Mouse (Mus musculus) hematopoietic stem cell, adult 5-6 weeks (primary cell): ENCODE data around the gene Mlc1. TPM values are rescaled to one million over a fixed set of nuclear protein-coding genes. Genes with fewer than 3 reads are reported as not detected.

Source experiments
- total RNA-seq: library from RNA; stranded (forward); fragments of 172-1452, 232-1000 nt; gene quantifications from 2 replicates; pipeline ENCODE4 v1.2.3, GENCODE M21; 2017

Gene Mlc1
- total RNA-seq, 1 experiment from 2014 or later: not detected

Other genes with a start within 250 kb of the Mlc1 start
- 72.2 and 75.5 TPM in 2 replicates for gene Brd1, start 244.8 kb downstream of the Mlc1 start, total RNA-seq
- gene Zbed4, start 227.3 kb downstream of the Mlc1 start, total RNA-seq: 35.7 and 39.1 TPM in 2 replicates
- 4.6 and 7.1 TPM in 2 replicates for gene Alg12, start 159.7 kb downstream of the Mlc1 start, total RNA-seq
- 53.3 and 53.6 TPM in 2 replicates for gene Creld2, start 159.4 kb downstream of the Mlc1 start, total RNA-seq
- gene Pim3, start 116.8 kb downstream of the Mlc1 start, total RNA-seq: 11.9 and 18.3 TPM in 2 replicates
- gene Ttll8, start 24.6 kb downstream of the Mlc1 start, total RNA-seq: not detected in 2 replicates
- gene Mov10l1, start 3.9 kb upstream of the Mlc1 start, total RNA-seq: not detected in 2 replicates
- gene Panx2, start 80.7 kb upstream of the Mlc1 start, total RNA-seq: 0.56 TPM in 1 of 2 replicates, not detected in the other
- gene Trabd, start 96.1 kb upstream of the Mlc1 start, total RNA-seq: 22.6 and 33.2 TPM in 2 replicates
- gene Selenoo, start 110.1 kb upstream of the Mlc1 start, total RNA-seq: 18.0 and 20.2 TPM in 2 replicates
- gene Tubgcp6, start 144.1 kb upstream of the Mlc1 start, total RNA-seq: 18.2 and 24.1 TPM in 2 replicates
- gene Hdac10, start 149.7 kb upstream of the Mlc1 start, total RNA-seq: 17.0 and 22.7 TPM in 2 replicates
- 5.7 and 8.7 TPM in 2 replicates for gene Mapk12, start 161.7 kb upstream of the Mlc1 start, total RNA-seq
- 1.6 and 2.4 TPM in 2 replicates for gene Mapk11, start 170.6 kb upstream of the Mlc1 start, total RNA-seq
- gene Plxnb2, start 201.8 kb upstream of the Mlc1 start, total RNA-seq: 13.9 and 23.7 TPM in 2 replicates
- 3.9 and 4.8 TPM in 2 replicates for gene Dennd6b, start 217.5 kb upstream of the Mlc1 start, total RNA-seq
- gene Ppp6r2, start 232.5 kb upstream of the Mlc1 start, total RNA-seq: 29.1 and 53.6 TPM in 2 replicates